Mouse (Mus musculus): ENCODE measurements around the gene Zfp385a. TPM values are rescaled to one million over a fixed set of nuclear protein-coding genes. Genes with fewer than 3 reads are reported as not detected.

The Zfp385a gene
- total RNA-seq, 2 experiments from 2014 or later, result 8.9 to 10.3 TPM

GRCm38 (mm10) chr15:103308056-103308875, 31.6 kb downstream of the Zfp385a start:
- no peak for DNase-seq

GRCm38 (mm10) chr15:103307125-103307524, 32.8 kb downstream of the Zfp385a start:
- DNase-seq, result peak; percentile 92 to 98

DNA sequence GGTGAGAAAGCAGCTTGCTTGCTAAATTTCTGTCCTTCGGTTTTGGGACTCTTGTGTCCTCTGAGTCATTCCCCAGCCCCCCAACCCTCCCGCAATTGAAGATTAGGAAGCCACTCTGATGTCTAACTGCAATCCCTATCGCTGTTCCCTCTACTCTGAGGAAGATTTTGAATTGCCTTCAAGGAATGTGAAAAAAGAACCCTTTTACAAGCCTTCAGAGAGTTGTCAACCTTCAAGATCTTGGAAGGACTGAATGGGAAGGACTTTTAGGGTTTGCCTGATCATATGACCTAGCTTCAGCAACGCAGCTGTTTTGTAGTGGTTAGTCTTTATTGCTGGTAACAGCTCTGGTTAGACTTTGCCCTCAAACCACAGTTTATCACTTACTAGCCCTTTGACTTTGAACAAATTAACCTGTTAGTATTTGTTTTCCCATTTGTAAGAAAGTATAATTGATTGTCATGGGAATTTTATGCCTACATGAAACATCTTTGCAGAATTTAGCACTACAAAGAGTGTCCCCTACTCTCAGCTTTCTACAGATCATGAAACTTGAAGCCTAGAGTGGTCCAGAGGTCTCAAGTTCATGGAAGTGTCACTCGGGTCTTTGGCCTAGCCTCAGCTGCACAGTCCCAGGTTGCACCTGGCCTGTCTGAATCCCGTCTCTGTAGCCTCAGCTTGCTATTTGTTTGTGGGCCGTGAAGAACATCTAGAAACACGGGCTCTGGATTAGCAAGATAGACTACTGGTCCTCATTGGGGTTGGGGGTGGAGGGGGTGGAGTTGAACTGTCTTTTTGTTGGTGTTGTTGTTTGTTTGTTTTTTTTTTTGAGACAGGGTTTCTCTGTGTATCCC, 33.9 kb downstream of the Zfp385a start:
- peak in 1 of 2 experiments; percentile 17 for DNase-seq

- DNase-seq, result peak; percentile 96 to 98
Observed at GRCm38 (mm10) chr15:103305070-103305678, 34.7 kb downstream of the Zfp385a start.

- DNase-seq, result no peak
Observed at GRCm38 (mm10) chr15:103304616-103304969, 35.3 kb downstream of the Zfp385a start.

DNA sequence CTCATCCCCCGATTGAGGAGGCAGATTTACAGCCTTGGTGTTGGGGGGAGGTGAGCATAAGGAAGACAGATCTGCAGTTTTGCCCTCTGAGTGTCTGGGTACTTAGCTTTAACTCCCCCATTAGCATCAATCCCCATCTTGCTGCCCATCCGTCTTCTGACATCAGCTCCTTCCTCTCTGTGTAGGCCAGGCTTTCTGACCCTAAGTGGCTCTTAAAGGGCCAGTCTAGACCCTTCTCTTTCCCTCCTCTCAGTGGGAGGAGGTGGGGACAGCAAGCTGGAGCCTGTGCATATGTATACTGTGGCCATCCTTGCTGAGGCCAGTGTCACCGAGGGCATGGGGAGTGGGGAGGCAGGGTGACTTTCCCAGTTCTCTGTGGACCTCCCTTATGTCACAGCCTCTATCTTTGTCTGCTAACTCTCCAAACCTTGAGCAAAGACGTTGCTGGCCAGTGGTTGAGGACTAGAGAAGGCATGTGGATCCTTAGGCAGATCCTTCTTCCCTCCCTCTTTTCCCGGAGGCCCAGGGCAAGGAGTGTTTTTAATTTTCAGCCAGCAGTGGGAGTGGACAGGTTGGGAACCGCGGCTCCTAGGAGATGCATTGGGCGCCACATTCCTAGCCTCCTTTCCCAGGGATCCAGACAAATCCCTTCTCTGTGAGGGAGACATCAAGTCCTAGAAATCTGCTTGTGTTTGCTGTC, 35.8 kb downstream of the Zfp385a start:
- peak in 1 of 2 experiments; percentile 45 for DNase-seq

GRCm38 (mm10) chr15:103302341-103303021, 37.4 kb downstream of the Zfp385a start:
- DNase-seq, result no peak

GRCm38 (mm10) chr15:103301547-103302340, 38.1 kb downstream of the Zfp385a start:
- peak in 1 of 2 experiments; percentile 4 for DNase-seq

- DNase-seq, result peak; percentile 16 to 31
Observed at GRCm38 (mm10) chr15:103301046-103301445, 38.8 kb downstream of the Zfp385a start.

GRCm38 (mm10) chr15:103300560-103300959, 39.3 kb downstream of the Zfp385a start:
- no peak for DNase-seq

DNA sequence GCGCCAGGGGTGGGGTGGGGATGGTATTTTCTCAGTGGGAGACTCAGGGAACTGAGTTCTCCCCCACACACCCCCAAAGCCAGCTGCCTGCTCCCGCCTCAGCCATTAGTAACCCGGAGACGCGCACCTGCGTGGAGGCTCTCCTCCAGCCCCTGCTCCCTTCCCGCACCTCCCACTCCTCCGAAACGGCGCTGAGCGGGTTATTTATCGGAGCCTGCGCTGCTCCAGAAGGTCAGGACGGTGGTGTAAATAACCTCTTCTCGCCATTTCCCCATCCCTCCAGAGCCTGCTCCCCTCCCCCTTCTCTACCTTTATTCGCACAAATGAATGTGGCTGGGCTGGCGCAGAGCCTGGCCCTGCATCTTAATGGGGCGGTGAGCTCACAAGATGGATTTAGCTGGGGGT, 39.8 kb downstream of the Zfp385a start:
- peak in 1 of 2 experiments; percentile 4 for DNase-seq

DNA sequence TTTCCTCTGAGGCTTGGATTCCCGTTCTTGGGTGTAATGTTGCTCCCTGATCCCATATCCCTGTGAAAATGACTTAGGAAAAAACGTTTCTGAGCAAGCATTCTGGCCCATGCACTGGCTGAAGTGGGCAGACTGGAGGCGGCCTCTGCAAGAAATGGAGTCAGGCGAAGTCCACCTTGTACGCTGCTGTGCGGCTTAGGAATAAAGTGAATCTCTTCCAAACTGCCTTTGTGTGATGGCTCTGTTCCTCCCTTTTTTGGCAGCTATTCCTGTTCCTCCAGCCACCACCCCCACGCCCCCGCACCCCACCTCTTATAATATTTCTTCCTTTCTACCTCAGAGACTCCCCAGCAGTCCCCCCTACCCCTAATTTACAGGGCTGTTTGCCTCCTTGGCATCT, 40.2 kb downstream of the Zfp385a start:
- DNase-seq, result no peak

DNA sequence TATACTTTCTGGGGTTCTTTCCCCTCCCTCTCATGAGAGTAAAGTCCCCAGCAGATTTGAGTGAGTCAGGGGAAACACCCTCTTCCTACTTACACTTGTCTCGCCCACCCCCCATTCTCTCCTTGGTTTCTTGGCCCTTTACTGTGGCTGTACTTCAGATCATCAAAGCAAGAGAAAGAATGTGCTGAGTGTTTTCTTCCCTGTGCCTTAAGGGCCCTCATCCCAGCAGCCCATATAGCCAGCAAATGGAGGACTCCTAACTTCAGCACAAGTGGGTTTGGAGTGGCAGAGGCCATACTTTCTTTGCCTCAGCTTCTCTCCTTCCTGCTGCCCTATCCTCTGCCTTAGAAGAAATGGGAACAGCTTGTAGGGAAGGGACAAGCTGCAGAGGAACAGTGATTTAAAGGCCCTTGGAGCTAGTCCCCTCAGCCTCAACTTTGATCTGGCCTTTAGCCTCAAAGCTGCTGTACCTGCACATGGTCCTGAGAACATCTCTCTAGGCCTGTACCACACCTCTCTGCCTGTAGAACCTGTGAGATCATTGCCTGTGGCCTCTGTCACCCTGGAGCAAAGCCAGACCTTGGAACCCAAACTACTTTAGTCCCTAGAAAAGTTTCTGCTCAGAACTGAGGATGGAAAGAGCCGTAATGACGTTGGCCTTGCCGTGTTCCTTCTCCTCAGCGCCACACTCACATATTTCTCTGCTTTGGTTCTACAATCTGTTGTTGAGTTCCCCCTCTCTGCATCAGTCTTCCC, 40.9 kb downstream of the Zfp385a start:
- no peak for DNase-seq

DNA sequence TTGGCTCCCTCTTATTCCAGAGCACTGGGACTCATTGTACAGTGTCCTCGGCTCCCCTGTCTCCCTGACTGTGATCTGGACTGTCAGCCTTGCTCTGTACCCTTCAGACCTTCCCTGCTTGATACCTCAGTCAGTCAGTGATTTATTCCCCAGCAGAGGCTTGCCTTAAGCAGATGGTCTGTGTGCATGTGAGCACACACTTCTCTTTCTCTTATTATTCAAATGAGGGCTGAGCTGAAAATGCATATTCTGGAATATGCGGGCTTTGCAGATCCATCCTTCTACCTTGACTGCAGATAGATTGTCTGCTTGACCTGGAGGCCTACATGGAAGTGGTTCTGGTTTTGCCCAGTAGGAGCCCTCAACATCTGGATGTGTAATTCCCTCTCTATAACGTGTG, 41.9 kb downstream of the Zfp385a start:
- DNase-seq, result no peak

- no peak for DNase-seq
Observed at GRCm38 (mm10) chr15:103297313-103297712, 42.6 kb downstream of the Zfp385a start.

DNA sequence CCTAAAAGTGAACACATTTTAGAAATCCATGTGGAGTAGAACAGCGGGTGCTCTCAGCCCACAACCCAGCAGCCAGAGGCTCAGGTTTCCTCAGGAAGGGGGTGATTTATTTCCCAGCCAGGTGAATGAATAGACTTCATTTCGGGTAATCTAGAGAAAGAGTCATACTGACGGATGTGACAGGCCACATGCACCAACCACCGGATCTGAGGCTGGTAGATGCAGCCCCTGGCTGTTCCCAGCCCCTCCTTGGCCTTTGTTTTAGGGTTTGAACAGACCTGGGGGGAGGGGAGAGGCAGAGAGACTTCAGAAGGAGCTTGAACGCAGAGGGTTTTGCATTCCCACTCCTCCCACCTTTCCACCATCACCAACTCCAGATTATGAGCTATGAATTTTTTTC, 44.0 kb downstream of the Zfp385a start:
- DNase-seq, result no peak

DNA sequence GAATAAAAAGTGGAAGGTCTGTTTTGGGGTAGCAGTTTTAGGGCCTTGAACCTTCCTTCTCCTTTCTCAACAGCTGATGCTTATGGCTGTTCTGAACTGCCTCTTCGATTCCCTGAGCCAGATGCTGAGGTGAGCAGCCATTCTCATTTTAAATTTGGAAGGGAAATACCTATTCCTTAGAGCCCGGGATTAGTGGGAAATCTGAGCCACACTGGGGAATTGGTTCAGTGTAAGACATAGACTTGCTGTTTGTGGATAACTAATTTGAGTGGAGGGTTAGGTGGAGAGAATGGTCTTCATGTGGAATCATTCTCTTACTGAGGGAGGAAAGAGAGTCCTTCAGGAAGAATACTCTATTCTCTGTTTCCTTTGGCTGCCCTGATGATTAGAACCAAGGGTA, 45.2 kb downstream of the Zfp385a start:
- no peak for DNase-seq

- no peak for DNase-seq
Observed at GRCm38 (mm10) chr15:103293375-103293774, 46.5 kb downstream of the Zfp385a start.

GRCm38 (mm10) chr15:103292673-103293345, 47.1 kb downstream of the Zfp385a start:
- no peak for DNase-seq
